Mouse (Mus musculus) forebrain, embryonic 13.5 days (tissue): ENCODE data around the gene Nbdy. TPM values are rescaled to one million over a fixed set of nuclear protein-coding genes. Genes with fewer than 3 reads are reported as not detected.

Experiments used
- polyA plus RNA-seq: library from polyadenylated mRNA; unstranded; fragments of >200 nt; fragmentation: Nextera tagmentation; extraction: Ambion mirVana; gene quantifications from 2 replicates; pipeline ENCODE4 v1.2.1, GENCODE M21; 2015

The Nbdy gene
- polyA plus RNA-seq, 1 experiment from 2014 or later = 104 TPM

Other genes with a start within 250 kb of the Nbdy start
- gene Ubqln2, start 225.4 kb upstream of the Nbdy start, polyA plus RNA-seq = 45.3 and 48.5 TPM in 2 replicates
- not detected in 2 replicates for gene Cypt3, start 165.0 kb upstream of the Nbdy start, polyA plus RNA-seq
- gene Kctd12b, start 27.2 kb upstream of the Nbdy start, polyA plus RNA-seq = 2.1 and 2.7 TPM in 2 replicates
- 16.2 and 18.7 TPM in 2 replicates for gene Spin2c, start 108.6 kb downstream of the Nbdy start, polyA plus RNA-seq